Mouse (Mus musculus) adrenal gland (tissue): ENCODE results near the gene Chrne.
"Not testable (repeated sequence)": the region's sequence is repeated elsewhere in the genome, so short reads cannot be mapped to it uniquely, and the experiment has no call there.

ENCODE experiments used
- intact Hi-C: fragments of 180-260 bp; cut with DNase I; formaldehyde crosslinking; loops from one replicate; pipeline ENCODE4 v1.15.1; 2025

The Chrne gene

GRCm38 (mm10) chr11:70586261-70586660, 32.8 kb downstream of the Chrne start:
- intact Hi-C loops: no loop called here

DNA sequence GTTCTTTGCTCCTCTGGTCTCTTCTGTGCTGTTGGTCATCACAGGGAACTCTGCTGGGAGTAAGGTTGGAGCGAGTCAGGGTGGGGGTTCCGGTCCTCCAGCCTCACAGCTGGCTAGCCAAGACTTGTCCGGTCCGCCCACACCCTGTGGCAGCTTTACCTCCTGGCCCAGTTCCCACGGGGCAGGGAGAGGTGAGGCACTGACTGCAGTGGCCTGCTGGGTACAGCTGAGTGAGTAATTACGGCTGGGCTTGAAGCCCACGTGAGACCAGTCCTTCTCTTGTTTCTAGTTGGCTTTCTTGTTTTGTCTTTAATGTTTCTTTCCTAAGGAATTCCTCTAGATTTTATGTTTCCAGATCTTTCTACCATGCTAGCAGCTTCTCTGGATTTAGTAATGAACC, 33.6 kb downstream of the Chrne start:
- intact Hi-C loops: no loop called here

- intact Hi-C loops: no loop called here
These were observed 35.2 kb downstream of the Chrne start for GRCm38 (mm10) chr11:70583775-70584174.

GRCm38 (mm10) chr11:70583022-70583714, 35.8 kb downstream of the Chrne start:
- intact Hi-C loops: no loop called here

DNA sequence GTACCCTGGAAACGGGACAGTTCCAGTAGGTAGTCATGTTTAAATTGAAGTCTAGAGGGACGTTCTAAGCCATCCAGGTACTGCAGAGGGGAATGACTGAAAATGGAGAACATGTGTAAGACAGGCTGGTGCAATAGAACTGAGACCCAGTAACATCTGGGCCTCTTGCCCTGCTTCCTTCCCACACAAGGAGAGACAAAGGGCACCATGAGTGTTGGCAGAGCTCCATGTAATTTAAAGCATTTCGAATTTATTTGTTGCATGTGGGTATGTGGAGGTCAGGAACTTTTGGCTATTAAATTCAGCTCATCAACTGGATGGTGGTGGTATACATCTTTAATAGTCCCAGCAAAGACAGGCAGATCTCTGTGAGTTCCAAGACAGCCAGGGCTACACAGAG, 36.8 kb downstream of the Chrne start:
- intact Hi-C loops: no loop called here

DNA sequence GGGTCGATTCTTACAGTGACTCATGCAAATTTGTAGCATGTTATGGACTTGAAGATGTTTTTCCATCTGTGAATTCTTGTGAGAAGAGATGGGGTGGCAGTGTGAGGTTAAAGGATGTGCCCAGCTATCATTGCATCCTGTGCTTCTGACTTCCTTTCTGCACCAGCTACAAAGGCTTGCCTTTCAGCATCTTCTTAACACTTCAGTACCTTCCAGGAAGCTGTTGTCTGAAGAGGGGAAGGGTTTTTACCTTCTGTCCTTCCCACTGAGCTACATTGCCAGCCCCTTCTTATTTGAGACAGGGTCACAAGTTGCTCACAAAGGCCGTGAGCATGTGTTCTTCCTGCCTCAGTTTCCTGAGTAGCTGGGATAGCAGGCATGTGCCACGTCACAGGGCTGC, 38.1 kb downstream of the Chrne start:
- intact Hi-C loops: no loop called here

- intact Hi-C loops: no loop called here
These were observed 38.7 kb downstream of the Chrne start for GRCm38 (mm10) chr11:70580358-70580720.

DNA sequence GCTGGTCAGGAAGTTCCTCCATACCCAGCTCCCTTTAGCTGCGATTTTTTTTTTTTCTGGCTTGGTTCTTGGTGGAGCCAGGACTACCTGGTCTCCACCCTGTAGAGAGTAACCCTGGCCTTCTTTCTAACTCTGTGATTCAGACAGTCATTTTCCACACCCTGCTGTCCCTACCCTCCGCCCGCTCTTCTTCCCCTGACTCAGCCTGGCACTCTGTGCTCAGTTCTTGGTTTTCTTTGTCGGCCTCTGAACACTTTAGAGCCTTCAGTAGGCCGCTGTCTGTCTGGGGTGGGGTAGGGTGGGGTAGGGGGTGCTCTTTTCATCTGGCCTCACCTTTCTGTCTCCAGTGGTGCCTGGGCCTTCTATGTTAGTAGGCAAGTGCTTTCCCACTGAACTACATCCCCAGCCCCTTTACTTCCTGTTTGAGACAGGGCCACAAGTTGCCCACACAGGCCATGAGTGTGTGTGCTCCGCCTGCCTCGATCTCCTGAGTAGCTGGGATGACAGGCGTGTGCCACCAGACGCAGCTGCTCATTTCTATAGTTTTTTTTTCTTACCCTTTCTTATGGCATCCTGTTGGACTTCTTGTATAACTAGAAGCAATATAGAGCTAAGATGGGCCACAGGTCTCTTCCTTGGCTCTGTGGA, 39.2 kb downstream of the Chrne start:
- intact Hi-C loops: no loop called here

GRCm38 (mm10) chr11:70578962-70579361, 40.1 kb downstream of the Chrne start:
- intact Hi-C loops: no loop called here

GRCm38 (mm10) chr11:70577201-70577600, 41.8 kb downstream of the Chrne start:
- intact Hi-C loops: no loop called here

DNA sequence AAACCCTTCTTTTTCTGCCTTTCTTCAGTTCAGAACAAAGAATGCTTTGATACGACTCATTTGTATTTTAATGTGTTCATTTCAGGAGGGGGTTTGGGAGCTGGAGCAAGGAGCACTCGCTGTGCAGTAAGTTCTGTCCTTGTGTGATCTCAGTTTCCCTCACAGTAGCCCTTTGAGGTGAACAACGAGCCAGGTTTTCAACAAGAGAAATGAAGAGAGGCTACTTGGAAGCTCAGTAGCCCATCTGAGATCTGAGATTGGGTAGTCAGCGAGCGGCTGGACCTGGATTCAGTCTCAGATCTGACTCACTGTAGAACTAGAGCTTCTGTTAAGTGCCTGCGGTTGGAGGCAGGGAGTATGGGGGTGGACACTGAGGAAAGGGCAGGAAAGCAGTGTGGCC, 45.1 kb downstream of the Chrne start:
- intact Hi-C loops: no loop called here

DNA sequence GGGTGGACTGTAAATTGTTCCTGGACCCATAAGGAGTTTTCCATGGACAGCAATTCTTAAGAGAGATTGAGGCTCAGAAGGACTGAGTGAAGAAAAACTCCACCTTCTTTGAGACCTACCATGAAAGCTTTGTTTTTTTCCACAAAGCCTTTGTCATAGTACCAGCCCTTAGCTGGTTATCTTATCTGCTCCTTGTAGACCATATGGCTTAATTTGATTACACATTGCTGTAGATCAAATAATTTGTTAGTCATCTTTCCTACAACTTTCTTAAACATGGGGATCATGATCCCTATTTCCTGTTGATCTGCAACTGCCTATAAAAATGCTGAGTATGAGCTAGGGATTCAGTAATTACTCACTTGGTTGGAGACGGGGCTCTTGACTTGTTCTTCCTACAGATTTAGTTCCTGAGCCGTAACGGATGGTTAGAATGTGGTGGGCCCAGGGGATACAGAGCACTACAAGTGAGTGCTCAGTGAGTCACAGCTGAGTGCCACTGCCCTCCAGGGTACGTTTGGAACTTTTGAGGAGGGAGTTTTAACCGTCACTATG, 46.6 kb downstream of the Chrne start:
- intact Hi-C loops: no loop called here

DNA sequence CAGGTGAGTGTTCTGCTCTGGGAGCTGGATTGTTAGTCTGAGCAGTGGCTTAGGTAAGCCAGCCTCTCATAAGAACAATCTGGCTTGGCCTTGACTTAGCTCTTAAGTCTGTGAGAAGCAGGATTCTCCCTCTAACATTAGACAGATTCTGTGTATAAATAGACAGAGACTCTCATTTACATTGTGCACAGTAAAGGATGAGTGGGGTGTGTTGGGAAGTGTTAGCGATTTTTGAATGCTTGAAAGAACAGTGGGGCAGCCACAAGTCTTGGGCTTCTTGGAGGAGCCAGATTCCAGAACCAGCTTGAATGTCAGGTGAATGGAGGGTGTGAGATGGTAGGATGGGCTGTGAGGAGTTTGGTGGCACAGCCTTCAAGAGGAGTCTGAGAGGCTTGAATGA, 47.4 kb downstream of the Chrne start:
- intact Hi-C loops: no loop called here

DNA sequence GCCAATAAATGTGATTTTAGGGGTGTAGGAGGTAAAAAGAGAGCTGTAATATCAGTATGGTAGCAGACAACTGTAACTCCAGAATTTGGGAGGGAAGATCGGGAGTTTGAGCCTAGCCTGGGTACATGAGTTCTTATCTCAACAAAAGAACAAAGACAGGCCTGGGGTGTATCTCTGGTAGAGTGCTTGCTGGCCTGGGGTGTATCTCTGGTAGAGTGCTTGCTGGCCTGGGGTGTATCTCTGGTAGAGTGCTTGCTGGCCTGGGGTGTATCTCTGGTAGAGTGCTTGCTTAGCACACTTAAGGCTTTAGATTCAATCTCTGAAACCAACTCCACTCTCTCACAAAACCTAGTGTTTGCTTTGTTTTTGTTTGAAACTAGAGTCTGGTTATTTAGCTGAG, 48.4 kb downstream of the Chrne start:
- intact Hi-C loops: not testable (repeated sequence)

DNA sequence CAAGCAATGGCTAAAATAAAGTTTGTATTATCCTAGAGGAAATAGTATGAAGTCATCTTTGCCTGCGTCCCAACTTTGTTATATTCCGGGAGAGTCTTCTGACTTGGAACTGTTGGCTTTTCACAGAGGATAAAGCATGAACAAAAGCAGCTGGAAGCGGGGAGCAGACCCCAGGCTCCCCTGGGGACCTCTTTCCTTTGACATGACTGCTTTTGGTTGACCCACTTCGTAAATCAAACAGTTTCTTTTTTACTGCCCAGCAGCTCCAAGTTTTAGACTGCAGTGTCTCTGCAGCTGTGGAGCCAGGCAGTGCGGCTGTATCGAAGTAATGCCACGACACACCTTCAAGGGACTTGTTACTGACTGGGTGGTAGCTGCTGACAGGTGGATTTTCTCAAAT, 52.4 kb downstream of the Chrne start:
- intact Hi-C loops: no loop called here
